Mouse (Mus musculus) regulatory T cell (primary cell): ENCODE measurements around the gene Ppp6r2.

Experiments
- in situ Hi-C: fragments of 300-600 bp; cut with MboI, MseI; formaldehyde crosslinking; loops from one replicate; pipeline ENCODE4 v1.15.1; 2025; ENCODE audit warnings: high pct_unique_total_duplicates

The Ppp6r2 gene

DNA sequence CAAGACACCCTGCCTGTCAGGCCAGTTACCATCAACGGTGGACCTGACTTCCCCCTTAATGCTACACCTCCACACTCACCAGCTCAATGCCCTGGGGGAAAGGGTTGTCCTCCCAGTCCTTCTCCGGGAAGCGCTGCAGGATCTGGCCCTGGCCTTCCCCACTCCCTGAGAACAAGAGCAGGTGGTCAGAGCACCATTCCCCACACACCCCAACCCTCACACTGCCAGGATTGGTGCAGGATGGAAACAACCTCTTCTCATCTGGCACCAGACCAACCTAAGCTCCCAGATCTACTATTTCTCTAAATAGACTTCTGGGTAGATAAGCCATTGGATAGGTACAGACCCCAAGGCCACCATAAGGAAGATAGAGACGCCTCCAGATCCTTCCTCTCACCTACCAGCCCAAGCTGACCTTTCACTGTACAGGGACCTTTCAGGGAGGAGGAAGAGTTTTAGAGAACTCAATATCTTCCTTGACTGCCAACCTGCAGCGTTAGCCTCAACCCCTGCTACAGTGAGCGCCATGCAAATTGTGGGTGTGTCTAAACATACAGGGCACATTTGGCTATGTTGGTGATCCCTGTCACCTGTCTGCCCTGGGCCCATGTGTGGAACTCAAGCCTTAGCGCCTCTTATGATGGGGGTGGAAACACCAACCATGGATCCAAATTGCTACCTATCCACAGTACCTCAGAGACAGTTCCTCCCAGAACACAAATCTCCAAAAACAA, 97.2 kb downstream of the Ppp6r2 start:
- in situ Hi-C loops: no loop called here

DNA sequence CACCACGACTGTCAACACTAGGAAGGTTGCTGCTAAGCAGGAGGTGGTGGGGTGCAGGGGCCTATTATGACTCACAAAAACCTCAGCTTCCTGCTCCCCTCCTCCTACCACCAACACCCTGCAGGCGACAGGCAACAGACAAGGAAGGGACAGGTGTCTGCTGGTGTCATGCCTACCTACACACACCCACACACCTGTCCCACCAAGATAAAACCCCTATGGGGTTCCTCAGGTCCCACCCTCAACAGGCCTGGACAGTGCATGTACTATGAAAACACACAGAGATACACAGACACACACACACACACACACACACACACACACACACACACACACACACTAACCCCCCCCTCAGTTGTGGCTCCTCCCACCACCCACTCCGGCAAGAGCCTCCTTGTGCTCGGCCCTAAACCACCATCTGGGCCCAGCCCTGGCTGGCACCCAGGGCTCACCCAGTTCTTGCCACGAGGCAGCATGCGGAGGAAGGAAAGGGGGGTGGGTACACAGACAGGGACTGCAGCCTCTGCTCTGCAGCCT, 98.7 kb downstream of the Ppp6r2 start:
- in situ Hi-C loops: no loop called here

- in situ Hi-C loops: no loop called here
Measured at GRCm38 (mm10) chr15:89313359-89313758, 102.0 kb downstream of the Ppp6r2 start.

DNA sequence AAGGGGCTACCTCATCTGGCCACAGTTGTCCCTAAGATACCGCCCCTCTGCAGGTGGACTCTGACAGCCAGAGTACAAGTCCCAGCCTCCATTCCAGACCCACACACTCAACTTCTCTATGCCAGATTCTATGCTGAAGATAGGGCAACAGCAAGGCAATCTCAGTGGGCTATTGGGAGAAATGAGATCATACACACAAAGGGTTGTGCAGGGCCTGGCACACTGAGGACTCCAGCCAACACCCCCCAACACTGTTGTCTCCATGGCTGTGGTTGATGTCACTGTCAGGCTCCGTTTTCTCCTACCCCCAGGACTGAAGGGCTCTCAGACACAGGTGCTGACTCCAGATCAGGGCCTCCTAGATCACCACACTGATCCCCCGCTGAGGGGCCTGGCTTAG, 102.8 kb downstream of the Ppp6r2 start:
- in situ Hi-C loops: no loop called here

DNA sequence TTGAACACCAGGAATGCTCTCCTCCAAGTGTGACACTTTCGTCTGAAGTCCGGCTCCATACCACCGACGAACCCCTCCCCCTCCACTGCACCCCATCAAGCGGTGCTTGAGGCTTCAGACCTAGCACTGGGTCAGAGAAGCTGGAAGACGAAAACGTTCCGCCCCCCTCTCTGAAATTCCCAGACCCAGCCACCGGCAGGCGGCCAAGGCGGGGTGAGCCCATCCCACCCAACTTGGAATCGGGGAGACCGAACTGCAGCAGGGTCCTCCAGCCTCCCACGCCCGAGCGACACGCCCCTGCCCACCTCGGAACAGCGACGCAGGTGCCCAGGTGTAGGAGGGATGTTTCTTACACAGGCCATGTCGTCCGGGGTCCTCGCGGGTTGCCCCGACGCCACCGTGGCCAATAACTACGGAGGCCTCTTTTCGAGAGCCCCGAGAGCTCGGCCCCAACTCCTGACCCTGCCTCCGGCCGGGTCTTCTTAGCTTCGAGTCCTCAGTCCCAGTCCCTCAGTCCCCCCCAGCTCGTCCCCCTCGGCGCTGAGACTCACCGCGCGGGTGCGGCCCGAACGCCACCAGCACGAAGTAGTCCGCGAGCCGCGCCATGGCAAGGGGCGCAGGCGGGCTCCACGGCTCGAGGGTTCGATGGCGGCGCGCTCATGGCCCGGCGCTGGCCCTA, 103.3 kb downstream of the Ppp6r2 start:
- in situ Hi-C loops: no loop called here

DNA sequence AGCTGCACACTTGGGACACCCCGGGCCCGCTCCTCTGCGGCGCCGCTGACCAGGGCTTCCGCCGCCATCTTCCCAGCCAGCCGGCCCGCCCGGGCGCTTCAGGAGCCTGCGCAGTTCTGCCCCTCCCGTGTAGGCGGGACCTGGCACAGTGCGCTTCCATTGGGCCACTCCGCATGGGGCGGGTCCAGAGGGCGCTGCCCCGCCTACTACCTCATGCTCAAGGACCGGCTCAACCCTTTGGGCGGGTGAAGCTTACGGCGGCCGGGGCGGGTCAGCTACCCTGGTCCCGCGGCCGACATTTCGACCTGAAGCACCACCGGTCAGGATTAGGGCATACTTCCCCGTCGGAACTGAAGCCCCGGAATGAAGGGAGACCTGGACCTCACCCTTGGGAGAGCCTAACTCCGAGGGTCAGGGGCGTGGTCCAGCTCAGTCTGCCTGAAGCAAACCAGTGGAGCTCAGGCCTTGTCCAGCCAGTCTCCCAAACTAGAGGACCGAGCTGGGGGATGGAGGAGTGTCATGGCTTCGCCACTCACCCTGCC, 103.9 kb downstream of the Ppp6r2 start, which contains the start of gene Sbf1:
Gene Sbf1 (minus strand): TSS at position 122 of the 542 bp plus-strand sequence.
- in situ Hi-C loops: no loop called here

DNA sequence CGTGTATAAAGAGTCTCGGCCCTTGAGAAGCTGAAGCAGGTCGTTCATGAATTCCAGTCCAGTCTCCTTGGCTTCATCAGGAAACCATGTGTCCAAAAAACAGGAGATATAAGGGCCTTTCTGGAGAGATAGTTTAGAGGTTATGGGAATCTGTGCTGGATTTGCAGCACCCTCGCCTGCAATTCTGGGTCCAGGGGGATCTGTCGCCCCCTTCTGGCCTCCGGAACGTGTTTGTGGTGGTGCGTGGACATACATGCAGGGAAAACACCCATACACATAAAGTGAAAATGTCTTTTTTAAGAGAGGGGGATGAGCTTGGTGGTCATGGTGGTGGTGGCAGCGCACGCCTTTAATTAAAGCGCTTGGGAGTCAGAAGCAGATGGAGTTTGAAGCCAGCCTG, 104.8 kb downstream of the Ppp6r2 start:
- in situ Hi-C loops: no loop called here

- in situ Hi-C loops: no loop called here
Measured at GRCm38 (mm10) chr15:89321264-89321663, 109.9 kb downstream of the Ppp6r2 start.

GRCm38 (mm10) chr15:89322670-89323522, 111.5 kb downstream of the Ppp6r2 start, which contains the start of gene Adm2:
Gene Adm2 (plus strand): TSS chr15:89322720.
- in situ Hi-C loops: no loop called here

DNA sequence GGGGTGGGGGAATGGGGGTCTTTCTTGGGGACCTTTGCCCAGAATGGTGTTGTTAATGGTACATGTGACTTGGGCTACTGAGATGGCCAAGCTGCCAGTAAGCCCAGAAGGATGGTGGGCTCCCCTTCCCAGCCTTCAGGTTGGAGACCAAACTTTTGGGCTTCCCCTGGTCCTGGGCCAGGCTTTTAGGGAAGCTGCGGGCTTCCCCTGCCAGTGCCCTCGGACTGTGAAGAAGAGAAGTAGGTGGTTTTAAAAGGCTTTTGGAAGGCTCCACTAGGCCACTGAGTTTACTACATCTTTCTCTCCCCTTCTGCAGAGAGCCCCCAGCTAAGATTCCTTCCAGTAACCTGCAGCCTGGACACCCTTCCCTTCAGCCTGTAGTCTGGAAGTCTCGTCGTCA, 112.3 kb downstream of the Ppp6r2 start:
- in situ Hi-C loops: no loop called here

DNA sequence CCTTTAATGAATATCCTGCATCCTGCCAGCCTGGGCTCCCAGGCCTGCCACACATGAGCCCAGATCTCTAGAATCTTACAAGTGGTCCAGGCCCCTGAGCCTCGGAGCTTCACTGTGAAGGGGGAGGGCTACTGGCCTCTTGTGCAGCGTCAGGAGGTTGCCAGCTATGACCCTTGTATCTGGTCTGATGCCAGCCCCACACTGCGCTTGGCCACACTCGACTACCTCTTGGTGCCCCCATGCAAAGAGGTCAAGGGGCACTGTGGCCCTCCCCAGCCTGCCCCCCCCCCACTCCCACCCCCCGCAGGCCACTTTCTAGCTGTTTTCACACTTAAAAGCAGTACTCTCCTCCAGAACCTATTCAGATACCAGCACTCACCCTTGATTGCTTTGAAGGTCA, 115.1 kb downstream of the Ppp6r2 start:
- in situ Hi-C loops: no loop called here

DNA sequence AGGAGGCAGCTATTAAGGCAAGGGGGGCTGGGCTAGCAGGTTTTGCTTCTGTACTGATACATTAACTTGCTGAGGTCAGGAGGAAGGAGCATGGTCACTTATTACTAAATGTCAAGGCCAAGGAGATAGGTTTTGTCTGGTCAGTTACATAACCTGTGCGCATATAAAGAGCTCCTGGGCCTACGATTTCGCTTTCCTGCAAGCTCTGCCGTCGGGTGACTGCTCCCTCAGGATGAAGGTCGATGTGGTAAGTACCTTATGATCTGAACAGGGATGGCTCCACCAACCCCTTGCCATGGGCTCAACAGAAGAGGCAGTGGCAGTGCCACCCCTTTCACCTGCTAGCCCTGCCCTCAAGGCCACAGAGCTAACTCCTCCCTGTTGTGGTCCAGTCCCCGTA, 122.9 kb downstream of the Ppp6r2 start, which contains the start of gene Miox:
Gene Miox (plus strand): TSS at position 128 of the 400 bp plus-strand sequence.
- in situ Hi-C loops: no loop called here

GRCm38 (mm10) chr15:89334774-89335537, 123.6 kb downstream of the Ppp6r2 start:
- in situ Hi-C loops: no loop called here

DNA sequence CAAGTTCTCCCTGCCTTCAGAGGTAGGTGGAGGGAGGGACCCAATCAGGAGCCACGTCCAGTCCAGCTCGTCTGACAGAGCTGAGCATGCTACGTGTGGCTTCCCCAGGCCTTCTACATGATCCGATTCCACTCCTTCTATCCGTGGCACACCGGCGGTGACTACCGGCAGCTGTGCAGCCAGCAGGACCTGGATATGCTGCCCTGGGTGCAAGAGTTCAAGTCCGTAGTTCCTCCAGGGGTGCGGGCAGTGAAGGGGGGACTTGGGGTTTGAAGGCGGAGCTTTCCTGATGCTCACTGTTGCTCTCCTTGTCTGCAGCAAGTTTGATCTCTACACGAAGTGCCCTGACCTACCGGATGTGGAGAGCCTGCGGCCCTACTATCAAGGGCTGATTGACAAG, 125.1 kb downstream of the Ppp6r2 start:
- in situ Hi-C loops: no loop called here
